Mouse (Mus musculus) stomach, embryonic 15.5 days (tissue): ENCODE data around the gene Mfng. TPM values are rescaled to one million over a fixed set of nuclear protein-coding genes. Genes with fewer than 3 reads are reported as not detected.

Experiments used
- ATAC-seq: fragments of 200-750 bp; cut with Nextera tagmentation; 2 replicates; pipeline ENCODE4 v1.8.0; 2017; ENCODE audit warnings: low read depth, moderate number of reproducible peaks, moderate TSS enrichment; ENCODE audit not compliant: insufficient read depth, low FRiP score
- H3K27ac ChIP-seq: fragments of 300-500 bp; sonication (generic); 2 replicates; pipeline ENCODE4 v1.5.1; 2015; ENCODE audit warnings: mild to moderate bottlenecking, inconsistent platforms
- H3K27me3 ChIP-seq: fragments of 300-500 bp; sonication (generic); replicated peaks from 2 replicates; pipeline ENCODE4 v1.6.1; 2015; ENCODE audit warnings: inconsistent platforms
- H3K36me3 ChIP-seq: fragments of 300-500 bp; sonication (generic); 2 replicates; pipeline ENCODE4 v1.6.1; 2015; ENCODE audit warnings: inconsistent platforms
- H3K4me1 ChIP-seq: fragments of 300-500 bp; sonication (generic); 2 replicates; pipeline ENCODE4 v1.6.1; 2015; ENCODE audit warnings: inconsistent platforms
- H3K4me2 ChIP-seq: fragments of 300-500 bp; sonication (generic); 2 replicates; pipeline ENCODE4 v1.6.1; 2015; ENCODE audit warnings: mild to moderate bottlenecking, inconsistent platforms
- H3K4me3 ChIP-seq: fragments of 300-500 bp; sonication (generic); replicated peaks from 2 replicates; pipeline ENCODE4 v1.5.1; 2015; ENCODE audit warnings: inconsistent platforms
- H3K9ac ChIP-seq: fragments of 300-500 bp; sonication (generic); 2 replicates; pipeline ENCODE4 v1.6.1; 2015; ENCODE audit warnings: inconsistent platforms
- H3K9me3 ChIP-seq: fragments of 300-500 bp; sonication (generic); 2 replicates; pipeline ENCODE4 v1.6.1; 2016; ENCODE audit warnings: inconsistent platforms
- WGBS: fragments of 180-500 bp; shearing (Covaris S2); methylation state at CpG from one replicate; pipeline ENCODE4 v1.1.7; 2015; 5-methylcytosine and 5-hydroxymethylcytosine counted together
- polyA plus RNA-seq: library from polyadenylated mRNA; unstranded; fragments of >200 nt; fragmentation: Nextera tagmentation; extraction: Ambion mirVana; gene quantifications from 2 replicates; pipeline ENCODE4 v1.2.1, GENCODE M21; 2015

Mfng gene
- polyA plus RNA-seq: 18.0 and 21.1 TPM in 2 replicates

DNA sequence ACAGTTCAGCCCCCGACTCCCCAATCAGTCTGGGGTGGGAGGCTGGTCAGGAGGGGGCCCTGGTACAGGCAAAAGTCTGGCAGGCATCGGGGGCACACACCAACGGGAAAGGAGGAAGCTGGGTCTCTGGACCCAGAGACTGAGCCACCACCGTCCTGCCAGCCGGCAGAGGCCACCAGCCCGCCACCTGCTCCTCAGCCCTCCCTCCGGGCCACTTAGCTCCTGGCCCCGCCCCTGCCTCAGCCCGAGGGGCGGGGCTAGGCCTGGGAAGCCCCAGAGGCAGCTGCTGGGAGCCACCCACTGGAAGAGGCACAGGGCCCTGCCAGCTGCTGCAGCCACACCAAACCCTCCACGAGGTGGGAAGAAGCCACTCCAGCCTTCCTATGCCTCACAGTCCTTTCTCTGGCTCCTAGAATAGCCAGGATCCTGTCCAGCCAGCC is at the start of gene Mfng:
Gene Mfng (minus strand): TSS at position 186 of the 440 bp plus-strand sequence.
- H3K36me3 ChIP-seq: peaks cover 6% of the 10 kb centered on the region; the same call in 1 of the 2 replicates
- peak within 1 kb of the TSS; percentile 45 for H3K4me2 ChIP-seq

DNA sequence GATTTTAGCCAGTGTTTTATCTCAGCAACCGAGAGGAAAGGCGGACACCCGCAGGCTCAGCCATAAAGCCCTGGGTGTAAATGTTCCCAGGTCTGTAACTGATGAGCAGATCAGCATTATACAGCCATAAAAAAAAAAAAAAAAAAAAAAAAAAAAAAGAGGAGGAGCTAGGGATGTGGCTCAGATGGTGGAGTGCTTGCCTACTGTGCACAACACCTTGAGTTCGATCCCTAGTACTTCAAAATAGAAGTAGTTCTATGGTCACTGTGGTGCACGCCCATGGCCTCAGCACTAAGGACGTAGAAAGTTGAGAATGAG is 42.8 kb upstream of the Mfng start:
- WGBS: 61% methylated on average over 6 of the region's 6 CpGs
- peak overlapping the region; percentile 61 for H3K27ac ChIP-seq
- 0 out of 2 replicates have a peak, but pooled peaks have one; percentile 4 for ATAC-seq

More for the DNA sequence above, at the start of gene Mfng:
- ATAC-seq: peak; percentile 77
- WGBS: 3% methylated on average over 11 of the region's 11 CpGs
- H3K4me3 ChIP-seq: peak within 1 kb of the TSS; percentile 31
- no peaks in the 10 kb centered on the region for H3K27me3 ChIP-seq
- H3K9ac ChIP-seq: no peak within 1 kb of the TSS
- H3K27ac ChIP-seq: peak within 1 kb of the TSS; percentile 54
- H3K9me3 ChIP-seq: no peaks in the 10 kb centered on the region
- H3K4me1 ChIP-seq: peaks cover 6% of the 10 kb centered on the region; the same call in 1 of the 2 replicates

DNA sequence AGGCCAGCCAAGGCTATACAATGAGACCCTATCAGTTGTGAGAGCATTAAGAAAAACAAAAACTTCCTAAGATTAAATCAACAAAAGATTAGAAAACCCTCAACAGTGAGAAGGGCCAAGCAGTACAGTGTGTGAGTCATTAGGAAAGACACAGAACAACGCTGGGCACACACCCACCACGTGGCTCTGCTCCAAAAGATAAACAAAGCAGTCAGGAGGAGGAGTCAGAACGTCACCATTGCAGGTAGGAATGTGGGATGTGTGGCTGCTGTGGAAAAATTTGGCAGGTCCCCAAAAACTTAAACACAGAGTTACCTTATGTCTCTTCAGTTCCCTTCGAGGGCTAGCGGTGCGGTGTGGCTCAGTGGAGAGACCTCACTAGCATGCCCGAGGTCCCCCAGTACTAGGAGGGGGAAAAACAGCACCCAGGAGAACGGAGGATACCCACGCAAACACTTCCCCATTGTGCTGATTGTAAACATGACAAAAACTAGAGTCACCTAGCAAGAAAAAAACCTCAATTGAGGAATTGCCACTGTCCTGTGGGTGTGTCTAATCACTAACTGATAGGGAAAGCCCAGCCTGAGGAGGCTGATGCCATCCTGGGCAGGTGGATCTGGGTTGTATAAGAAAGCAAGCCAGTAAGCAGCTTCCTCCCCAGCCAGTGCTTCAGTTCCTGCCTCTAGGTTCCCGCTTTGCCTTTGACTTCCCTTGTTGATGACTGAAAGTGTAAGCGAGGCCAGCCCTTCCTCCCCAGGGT is 42.2 kb upstream of the Mfng start:
- Histone ChIP-seq H3K4me1 (peaks cover 8% of the 10 kb centered on the region; the same call in 1 of the 2 replicates), H3K36me3 (no peaks in the 10 kb centered on the region), H3K9me3 (no peaks in the 10 kb centered on the region), H3K4me2 (peak overlapping the region; percentile 1; the same call in 1 of the 2 replicates), H3K4me3 (no peak overlapping the region), H3K9ac (no peak overlapping the region), H3K27ac (peak overlapping the region; percentile 61), H3K27me3 (no peaks in the 10 kb centered on the region; the same call in 1 of the 2 replicates)
- WGBS: 34% methylated on average over 11 of the region's 11 CpGs
- ATAC-seq: peak; percentile 78; the same call in 1 of the 2 replicates

More for the DNA sequence above, 42.8 kb upstream of the Mfng start:
- H3K27me3 ChIP-seq: no peaks in the 10 kb centered on the region; the same call in 1 of the 2 replicates
- no peak overlapping the region for H3K9ac ChIP-seq
- no peak overlapping the region for H3K4me2 ChIP-seq
- no peak overlapping the region for H3K4me3 ChIP-seq
- no peaks in the 10 kb centered on the region for H3K9me3 ChIP-seq
- no peaks in the 10 kb centered on the region for H3K36me3 ChIP-seq
- peaks cover 8% of the 10 kb centered on the region; the same call in 1 of the 2 replicates for H3K4me1 ChIP-seq

DNA sequence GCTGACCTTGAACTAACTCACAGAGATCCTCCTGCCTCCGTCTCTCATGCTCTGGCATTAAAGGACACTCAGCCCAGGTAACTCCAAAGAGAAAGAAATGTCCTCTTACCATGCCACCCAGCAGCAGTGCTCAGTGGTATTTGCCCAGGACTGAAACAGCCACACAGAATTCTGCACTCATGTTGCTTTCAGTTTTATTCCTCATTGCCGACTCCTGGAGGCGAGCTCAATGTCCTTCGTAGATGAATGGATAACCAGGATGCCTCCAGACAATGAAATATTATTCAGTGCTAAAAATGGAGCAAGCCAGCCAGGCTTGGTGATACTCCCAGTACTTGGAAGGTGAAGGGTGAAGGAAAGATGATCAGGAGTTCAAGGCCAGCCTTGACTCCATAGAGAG is 40.3 kb upstream of the Mfng start:
- Histone ChIP-seq H3K9ac (no peak overlapping the region), H3K9me3 (no peaks in the 10 kb centered on the region), H3K36me3 (no peaks in the 10 kb centered on the region), H3K4me1 (peaks cover 8% of the 10 kb centered on the region; the same call in 1 of the 2 replicates), H3K4me2 (no peak overlapping the region), H3K4me3 (no peak overlapping the region), H3K27me3 (no peaks in the 10 kb centered on the region), H3K27ac (no peak overlapping the region)
- no peak for ATAC-seq
- WGBS: 79% methylated on average over 4 of the region's 4 CpGs

DNA sequence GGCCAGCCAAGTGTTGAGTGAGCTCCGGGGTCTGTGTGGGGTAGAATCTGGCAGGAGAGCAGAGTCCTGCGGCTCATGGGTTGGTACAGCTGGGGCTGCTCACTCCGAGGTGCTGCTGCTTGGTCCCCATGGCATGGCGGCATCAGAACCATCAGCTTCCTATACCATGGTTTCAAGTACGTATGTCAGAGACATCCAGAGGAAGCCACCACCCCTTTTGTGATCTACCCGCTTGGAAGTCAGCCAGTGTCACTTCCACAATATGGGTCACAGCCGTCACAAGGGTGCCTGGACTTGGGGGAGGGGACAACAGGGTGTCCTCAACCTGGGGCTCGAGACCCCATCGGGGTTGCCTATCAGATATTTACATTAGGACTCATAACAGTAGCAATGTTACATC is 36.9 kb upstream of the Mfng start:
- WGBS: 51% methylated on average over 9 of the region's 9 CpGs
- Histone ChIP-seq H3K27ac (no peak overlapping the region), H3K4me3 (no peak overlapping the region), H3K9me3 (no peaks in the 10 kb centered on the region), H3K4me2 (no peak overlapping the region), H3K27me3 (no peaks in the 10 kb centered on the region), H3K36me3 (no peaks in the 10 kb centered on the region), H3K9ac (no peak overlapping the region), H3K4me1 (peaks cover 11% of the 10 kb centered on the region; the same call in 1 of the 2 replicates)
- ATAC-seq: no peak

DNA sequence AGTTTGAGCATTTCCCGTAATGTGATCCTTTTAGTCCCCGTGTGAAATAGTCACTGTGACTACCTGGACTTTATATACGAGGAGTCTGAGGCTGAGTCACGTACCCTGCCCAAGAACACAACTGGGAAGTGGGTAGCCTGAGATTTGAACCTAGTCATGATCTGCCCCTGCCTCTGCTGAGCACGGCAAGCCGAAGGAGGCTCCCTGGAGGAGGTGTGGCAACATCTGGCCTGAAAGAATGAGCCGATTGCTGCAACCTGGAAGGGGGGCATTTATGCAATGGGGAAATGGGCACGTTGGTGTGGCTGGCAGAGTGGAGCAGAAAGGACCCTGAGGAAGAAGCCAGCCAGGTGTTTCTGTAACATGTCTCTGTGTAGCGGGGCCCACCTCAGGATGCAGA is 36.5 kb upstream of the Mfng start:
- ATAC-seq: no peak
- no peak overlapping the region for H3K4me2 ChIP-seq
- H3K9me3 ChIP-seq: no peaks in the 10 kb centered on the region
- no peaks in the 10 kb centered on the region for H3K36me3 ChIP-seq
- peaks cover 14% of the 10 kb centered on the region for H3K4me1 ChIP-seq
- no peak overlapping the region for H3K9ac ChIP-seq
- no peak overlapping the region for H3K4me3 ChIP-seq
- no peak overlapping the region for H3K27ac ChIP-seq
- WGBS: 56% methylated on average over 9 of the region's 9 CpGs
- no peaks in the 10 kb centered on the region for H3K27me3 ChIP-seq

DNA sequence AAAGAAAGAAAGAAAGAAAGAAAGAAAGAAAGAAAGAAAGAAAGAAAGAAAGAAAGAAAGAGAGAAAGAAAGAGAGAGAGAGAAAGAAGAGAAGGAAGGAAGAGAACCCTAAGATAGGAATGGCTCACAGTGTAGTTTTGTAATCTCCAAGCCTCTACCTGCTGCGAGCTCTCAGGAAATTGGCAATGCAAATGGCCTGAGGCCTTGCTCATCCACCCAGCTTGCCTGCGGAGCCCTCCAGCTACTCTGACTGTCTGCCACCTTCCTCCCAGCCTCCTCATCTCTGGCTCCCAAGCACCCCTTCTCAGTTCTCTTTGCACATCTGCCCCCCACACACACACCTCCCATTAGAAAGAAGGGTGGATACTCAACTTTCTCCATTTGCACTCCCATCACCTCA is 35.7 kb upstream of the Mfng start:
- Histone ChIP-seq H3K9me3 (no peaks in the 10 kb centered on the region), H3K4me2 (no peak overlapping the region), H3K4me1 (peaks cover 18% of the 10 kb centered on the region), H3K9ac (no peak overlapping the region), H3K27ac (no peak overlapping the region), H3K36me3 (no peaks in the 10 kb centered on the region), H3K4me3 (no peak overlapping the region), H3K27me3 (no peaks in the 10 kb centered on the region)
- WGBS: 86% methylated on average over 2 of the region's 2 CpGs
- no peak for ATAC-seq

DNA sequence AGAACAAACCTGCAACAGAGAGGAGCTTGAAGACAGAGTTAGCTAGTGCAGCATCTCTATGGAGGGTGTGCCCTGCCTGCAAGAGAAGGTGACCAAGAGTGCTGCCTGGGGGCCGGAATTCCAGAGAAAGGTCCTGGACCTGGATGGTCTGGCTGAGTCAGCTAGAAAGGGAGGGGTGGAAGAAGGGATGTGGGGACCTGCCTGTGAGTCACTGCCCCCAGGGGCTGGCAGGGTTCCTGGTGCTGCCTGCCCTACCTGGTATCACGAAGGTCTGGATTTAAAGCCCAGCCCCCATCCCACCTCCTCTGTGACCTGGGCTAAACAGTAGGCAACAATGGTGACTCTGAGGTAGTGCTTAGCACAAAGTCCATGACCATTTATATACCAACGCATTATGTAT is 33.9 kb upstream of the Mfng start:
- Histone ChIP-seq H3K27me3 (no peaks in the 10 kb centered on the region), H3K4me1 (peaks cover 36% of the 10 kb centered on the region), H3K4me3 (no peak overlapping the region), H3K9ac (no peak overlapping the region), H3K9me3 (no peaks in the 10 kb centered on the region), H3K4me2 (no peak overlapping the region), H3K36me3 (no peaks in the 10 kb centered on the region), H3K27ac (0 out of 2 replicates have a peak overlapping the region, but pooled peaks have one; percentile 16)
- ATAC-seq: no peak
- WGBS: 61% methylated on average over 3 of the region's 3 CpGs

DNA sequence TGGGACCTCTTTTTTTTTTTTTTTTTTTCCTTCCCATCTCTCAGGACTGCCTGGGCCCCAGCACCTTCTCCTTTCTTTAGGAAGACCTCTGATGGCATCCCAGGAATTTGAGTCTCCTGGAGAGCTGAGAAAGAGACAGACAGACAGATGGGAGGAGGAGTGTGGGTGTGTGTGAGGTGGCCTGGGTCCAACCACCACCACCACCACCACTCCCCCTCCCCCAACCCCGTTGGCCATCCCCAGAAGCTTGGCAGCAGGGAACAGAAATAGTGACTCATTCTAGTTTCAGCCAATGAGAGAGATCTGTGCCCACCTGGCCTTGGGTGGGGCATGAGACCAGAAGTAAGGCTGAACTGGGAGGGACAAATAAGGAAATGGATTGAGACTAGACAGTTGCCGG is 33.3 kb upstream of the Mfng start:
- no peaks in the 10 kb centered on the region for H3K27me3 ChIP-seq
- peaks cover 41% of the 10 kb centered on the region for H3K4me1 ChIP-seq
- no peaks in the 10 kb centered on the region for H3K36me3 ChIP-seq
- H3K9me3 ChIP-seq: no peaks in the 10 kb centered on the region
- no peak overlapping the region for H3K4me3 ChIP-seq
- ATAC-seq: no peak
- 25% methylated on average over 2 of the region's 2 CpGs for WGBS
- H3K9ac ChIP-seq: no peak overlapping the region
- H3K27ac ChIP-seq: 0 out of 2 replicates have a peak overlapping the region, but pooled peaks have one; percentile 16
- H3K4me2 ChIP-seq: no peak overlapping the region

DNA sequence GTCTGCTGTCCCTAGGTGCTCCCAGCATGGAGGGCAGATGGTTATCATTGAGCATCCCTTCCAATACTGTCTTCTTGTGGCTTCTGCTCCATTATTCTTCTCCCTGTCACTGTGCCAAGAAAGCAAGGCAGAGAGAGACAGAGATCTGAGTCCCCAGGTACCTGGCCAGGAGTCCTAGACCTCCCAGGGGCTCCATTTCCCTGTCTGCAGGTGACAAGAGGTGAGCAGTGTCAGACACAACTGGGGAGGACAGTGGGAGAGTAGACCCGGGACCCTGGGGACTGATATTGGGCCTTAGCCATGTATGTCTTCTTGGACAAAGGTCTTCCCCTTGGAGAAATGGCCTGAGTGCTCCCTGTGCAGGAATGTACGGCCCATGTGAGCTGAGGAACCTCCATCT is 32.1 kb upstream of the Mfng start:
- Histone ChIP-seq H3K4me2 (no peak overlapping the region), H3K9me3 (no peaks in the 10 kb centered on the region), H3K36me3 (no peaks in the 10 kb centered on the region), H3K9ac (no peak overlapping the region), H3K4me1 (peaks cover 43% of the 10 kb centered on the region), H3K27ac (no peak overlapping the region; the same call in 1 of the 2 replicates), H3K4me3 (no peak overlapping the region), H3K27me3 (no peaks in the 10 kb centered on the region)
- 69% methylated on average over 2 of the region's 2 CpGs for WGBS
- no peak for ATAC-seq

DNA sequence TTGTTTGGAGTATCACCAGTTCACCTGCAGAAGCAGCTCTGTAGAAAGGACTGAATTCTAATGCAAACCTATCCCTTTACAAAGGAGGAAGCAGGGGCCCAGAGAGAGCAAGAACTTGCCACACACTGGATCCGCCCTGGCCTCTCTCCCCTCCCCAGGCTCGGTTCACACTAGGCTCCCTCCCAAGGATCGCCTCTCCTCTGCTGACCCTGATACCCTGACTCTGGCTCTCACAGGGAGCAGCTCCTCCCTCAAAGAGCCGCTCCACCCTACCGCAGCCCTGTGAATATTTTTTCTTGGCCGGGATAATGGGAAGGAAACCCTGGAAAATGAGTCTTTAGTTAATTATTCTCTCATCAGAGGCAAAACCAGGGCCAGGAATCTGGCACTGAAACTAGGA is 31.1 kb upstream of the Mfng start:
- H3K27ac ChIP-seq: peak overlapping the region; percentile 69
- no peak overlapping the region for H3K4me3 ChIP-seq
- peaks cover 43% of the 10 kb centered on the region for H3K4me1 ChIP-seq
- ATAC-seq: peak; percentile 56; the same call in 1 of the 2 replicates
- WGBS: 19% methylated on average over 6 of the region's 6 CpGs
- no peaks in the 10 kb centered on the region for H3K9me3 ChIP-seq
- H3K9ac ChIP-seq: no peak overlapping the region
- H3K4me2 ChIP-seq: peak overlapping the region; percentile 21
- no peaks in the 10 kb centered on the region for H3K27me3 ChIP-seq
- no peaks in the 10 kb centered on the region for H3K36me3 ChIP-seq

DNA sequence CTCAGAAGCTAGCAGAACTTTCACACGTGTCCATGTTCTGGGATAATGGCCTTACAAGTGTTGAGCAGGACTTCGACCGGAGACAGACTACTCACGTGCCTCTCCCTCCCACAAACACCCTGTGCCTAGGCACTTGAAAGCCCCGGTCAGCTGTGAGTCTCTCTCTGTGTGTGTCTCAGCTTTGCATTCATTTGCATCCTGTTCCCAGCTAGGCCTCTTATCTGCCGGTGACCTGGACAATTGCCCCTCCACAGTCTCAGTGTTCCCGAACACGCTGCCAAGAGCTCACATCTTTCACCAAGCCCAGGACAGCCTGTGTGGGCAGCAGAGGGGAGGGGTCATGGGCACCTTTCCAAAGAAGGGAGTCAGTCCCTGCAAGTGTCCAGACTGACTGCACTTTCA is 30.2 kb upstream of the Mfng start:
- Histone ChIP-seq H3K4me1 (peaks cover 43% of the 10 kb centered on the region), H3K27ac (peak overlapping the region; percentile 69), H3K4me3 (peak overlapping the region; percentile 73; the same call in 1 of the 2 replicates), H3K4me2 (peak overlapping the region; percentile 99), H3K9ac (no peak overlapping the region), H3K36me3 (no peaks in the 10 kb centered on the region), H3K27me3 (no peaks in the 10 kb centered on the region), H3K9me3 (no peaks in the 10 kb centered on the region)
- WGBS: 12% methylated on average over 8 of the region's 8 CpGs
- ATAC-seq: peak; percentile 44
